Mouse (Mus musculus) gastrocnemius, postnatal 4 days (tissue): ENCODE data around the gene Ttll11. TPM values are rescaled to one million over a fixed set of nuclear protein-coding genes. Genes with fewer than 3 reads are reported as not detected.

Source experiments
- DNase-seq, 2 experiments: peaks; one replicate each; pipeline ENCODE4 v3.0.0; 2021 to 2022; ENCODE audit warnings: low spot score in 2 of 2, mixed read lengths in 2 of 2
- total RNA-seq, 2 experiments: library from RNA; stranded (reverse); gene quantifications; 2 replicates each; pipeline ENCODE4 v1.2.3; 2021

Gene Ttll11
- total RNA-seq, 2 experiments from 2014 or later: 3.4 to 5.8 TPM

GRCm38 (mm10) chr2:35731671-35732449 is 247.9 kb downstream of the Ttll11 start:
- no peak for DNase-seq

- DNase-seq: peak in 1 of 2 experiments; percentile 45
These were observed 250.3 kb downstream of the Ttll11 start for GRCm38 (mm10) chr2:35729077-35730065.

- DNase-seq: no peak
These were observed 251.1 kb downstream of the Ttll11 start for GRCm38 (mm10) chr2:35728633-35729032.

GRCm38 (mm10) chr2:35723691-35724090 is 256.0 kb downstream of the Ttll11 start:
- DNase-seq: no peak

GRCm38 (mm10) chr2:35723267-35723666 is 256.4 kb downstream of the Ttll11 start:
- DNase-seq: no peak

GRCm38 (mm10) chr2:35722821-35723220 is 256.9 kb downstream of the Ttll11 start:
- no peak for DNase-seq

GRCm38 (mm10) chr2:35720956-35721355 is 258.8 kb downstream of the Ttll11 start:
- DNase-seq: no peak

- no peak for DNase-seq
These were observed 259.2 kb downstream of the Ttll11 start for GRCm38 (mm10) chr2:35720550-35720949.

GRCm38 (mm10) chr2:35720104-35720503 is 259.6 kb downstream of the Ttll11 start:
- DNase-seq: peak in 1 of 2 experiments; percentile 57

- no peak for DNase-seq
These were observed 260.3 kb downstream of the Ttll11 start for GRCm38 (mm10) chr2:35719230-35720005.

GRCm38 (mm10) chr2:35718662-35719061 is 261.1 kb downstream of the Ttll11 start:
- no peak for DNase-seq

GRCm38 (mm10) chr2:35718003-35718500 is 261.7 kb downstream of the Ttll11 start:
- no peak for DNase-seq

GRCm38 (mm10) chr2:35716175-35716574 is 263.5 kb downstream of the Ttll11 start:
- no peak for DNase-seq

- no peak for DNase-seq
These were observed 264.2 kb downstream of the Ttll11 start for GRCm38 (mm10) chr2:35715485-35715884.

GRCm38 (mm10) chr2:35714742-35715167 is 265.0 kb downstream of the Ttll11 start:
- no peak for DNase-seq

GRCm38 (mm10) chr2:35713460-35713859 is 266.3 kb downstream of the Ttll11 start:
- no peak for DNase-seq

GRCm38 (mm10) chr2:35712611-35713010 is 267.1 kb downstream of the Ttll11 start:
- DNase-seq: no peak

GRCm38 (mm10) chr2:35703241-35703640 is 276.5 kb downstream of the Ttll11 start:
- no peak for DNase-seq

- no peak for DNase-seq
These were observed 277.1 kb downstream of the Ttll11 start for GRCm38 (mm10) chr2:35702608-35703007.

GRCm38 (mm10) chr2:35702001-35702400 is 277.7 kb downstream of the Ttll11 start:
- no peak for DNase-seq
